Mouse (Mus musculus) adrenal gland, postnatal 10 days (tissue): ENCODE data around the gene Shisa8. TPM values are rescaled to one million over a fixed set of nuclear protein-coding genes. Genes with fewer than 3 reads are reported as not detected.

Experiments used
- microRNA-seq: library from miRNA; unstranded; fragments of <30 nt; microRNA quantifications from one replicate; pipeline ENCODE4 v1.2.0, GENCODE M21; 2021
- total RNA-seq, 2 experiments: library from RNA; stranded (reverse); gene quantifications; 2 replicates each; pipeline ENCODE4 v1.2.3; 2021

The Shisa8 gene
- total RNA-seq, 2 experiments from 2014 or later: 0.12 to 0.45 TPM

Small RNAs within 50 kb of the gene (microRNA-seq; reads per million reads assigned to microRNA genes)
- 26.3 reads per million, percentile 30 among the genes with 10 or more reads in this experiment for gene Mir33

Other genes starting within 250 kb of the Shisa8 start
- not detected for gene 1700029P11Rik, start 232.3 kb downstream of the Shisa8 start, total RNA-seq
- 100 to 1,000 TPM; 122 to 139 TPM for gene Xrcc6, start 225.0 kb downstream of the Shisa8 start, total RNA-seq
- 10 to 100 TPM; 51.9 to 60.3 TPM for gene Desi1, start 179.0 kb downstream of the Shisa8 start, total RNA-seq
- 10 to 100 TPM; 76.1 to 84.1 TPM for gene Snu13, start 165.2 kb downstream of the Shisa8 start, total RNA-seq
- gene 4930407I10Rik, start 153.7 kb downstream of the Shisa8 start, total RNA-seq: not detected
- 1 to 10 TPM in 1 of 2 experiments, under 1 TPM in 1; 0.93 to 2.0 TPM for gene Mei1, start 142.8 kb downstream of the Shisa8 start, total RNA-seq
- 1 to 10 TPM; 8.6 to 8.7 TPM for gene Ccdc134, start 84.9 kb downstream of the Shisa8 start, total RNA-seq
- 10 to 100 TPM; 44.6 to 47.5 TPM for gene Srebf2, start 65.6 kb downstream of the Shisa8 start, total RNA-seq
- 1 to 10 TPM; 2.1 to 2.7 TPM for gene Tnfrsf13c, start 11.6 kb upstream of the Shisa8 start, total RNA-seq
- gene Cenpm, start 31.9 kb upstream of the Shisa8 start, total RNA-seq: 10 to 100 TPM; 11.7 to 12.0 TPM
- under 1 TPM; 0.27 to 1.00 TPM for gene 1500009C09Rik, start 39.6 kb upstream of the Shisa8 start, total RNA-seq
- 1 to 10 TPM; 3.5 to 6.0 TPM for gene Sept3, start 62.1 kb upstream of the Shisa8 start, total RNA-seq
- gene Wbp2nl, start 86.1 kb upstream of the Shisa8 start, total RNA-seq: under 1 TPM in 1 of 2 experiments, not detected in 1; 0.48 TPM
- gene Naga, start 126.1 kb upstream of the Shisa8 start, total RNA-seq: 10 to 100 TPM; 57.0 to 62.5 TPM
- gene Pheta2, start 126.1 kb upstream of the Shisa8 start, total RNA-seq: 1 to 10 TPM; 3.5 to 3.7 TPM
- gene Smdt1, start 126.1 kb upstream of the Shisa8 start, total RNA-seq: 100 to 1,000 TPM; 159 to 168 TPM
- gene Ndufa6, start 141.5 kb upstream of the Shisa8 start, total RNA-seq: 100 to 1,000 TPM; 629 to 669 TPM
- 10 to 100 TPM; 32.2 to 35.4 TPM for gene Cyp2d22, start 167.4 kb upstream of the Shisa8 start, total RNA-seq
- gene Cyp2d11, start 181.2 kb upstream of the Shisa8 start, total RNA-seq: under 1 TPM in 1 of 2 experiments, not detected in 1; 0.69 TPM
- gene Cyp2d10, start 194.4 kb upstream of the Shisa8 start, total RNA-seq: 10 to 100 TPM; 28.6 to 68.7 TPM
- 1 to 10 TPM; 5.8 to 9.9 TPM for gene Cyp2d9, start 220.6 kb upstream of the Shisa8 start, total RNA-seq